Mouse (Mus musculus) retina, postnatal 1 day (tissue): ENCODE results near the gene Zfp827.
A peak's percentile ranks its signal among the peaks of the same experiment; 100 is the strongest.

Experiments used
- DNase-seq: peaks from one replicate; pipeline ENCODE4 v3.0.0-alpha.2; 2012

The Zfp827 gene

DNA sequence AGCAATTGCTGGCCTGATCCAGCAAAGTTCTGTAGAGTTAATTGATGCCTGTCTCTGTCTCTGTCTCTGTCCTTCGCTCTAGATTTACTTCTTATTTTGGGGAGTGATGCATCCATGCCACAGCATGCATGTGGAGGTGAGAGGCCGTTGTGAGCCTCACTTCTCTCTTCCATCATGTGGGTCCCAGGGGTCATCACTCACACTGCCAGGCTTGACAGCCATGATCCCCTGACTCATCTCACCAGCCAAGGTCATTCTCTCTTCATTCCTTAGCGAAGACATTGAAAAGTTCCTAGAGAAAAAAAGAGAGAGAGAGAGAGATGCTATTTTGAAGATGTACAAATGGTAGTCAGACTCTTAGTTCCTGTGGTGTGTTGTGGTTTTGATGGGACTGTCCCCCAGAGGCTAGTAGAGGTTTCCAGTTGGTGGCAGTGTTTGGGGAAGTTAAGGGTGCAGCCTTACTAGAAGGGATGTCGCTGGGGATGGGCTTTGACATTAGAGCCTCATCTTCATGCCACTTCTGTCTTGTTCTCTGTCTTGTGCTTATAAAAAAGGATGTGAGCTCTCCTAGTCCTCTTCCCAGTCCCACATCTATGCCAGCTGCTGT lies 133.0 kb downstream of the Zfp827 start:
- DNase-seq, result no peak

DNA sequence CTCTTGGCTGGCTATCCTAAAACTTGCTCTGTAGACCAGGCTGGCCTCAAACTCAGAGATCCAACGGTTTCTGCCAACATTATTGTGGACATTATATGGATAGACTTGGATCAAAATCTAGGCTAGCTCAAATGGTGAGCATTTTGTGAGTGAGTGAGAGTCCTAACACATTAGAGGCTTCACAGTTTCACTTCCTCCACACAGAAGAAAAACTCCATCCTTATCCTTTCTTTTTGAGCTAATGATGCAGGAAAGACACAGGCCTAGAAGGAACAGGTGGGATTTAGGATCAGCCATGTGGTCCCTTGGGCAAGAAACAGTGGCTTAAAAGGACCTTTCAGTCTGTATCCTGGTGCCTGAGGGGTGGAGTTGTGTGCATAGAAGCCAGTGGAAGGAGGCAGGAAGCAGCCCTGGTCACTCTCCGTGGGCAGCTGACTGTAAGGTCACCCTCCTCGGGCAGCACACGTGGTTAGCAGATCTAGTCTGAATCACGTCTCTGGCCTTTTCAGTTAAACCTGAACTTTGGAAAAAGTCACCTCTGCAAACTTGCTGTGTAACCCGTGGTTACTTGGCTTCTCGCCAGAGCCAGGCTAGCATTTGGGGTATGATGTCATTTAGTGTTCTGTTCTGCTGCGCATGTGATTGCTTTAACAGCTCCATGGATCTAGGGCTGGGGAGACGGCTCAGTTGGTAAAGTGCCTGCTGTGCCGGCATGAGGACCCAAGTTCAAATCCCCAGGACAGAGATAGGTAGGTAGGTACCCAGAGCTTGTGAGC lies 134.5 kb downstream of the Zfp827 start:
- DNase-seq, result peak; percentile 50

GRCm38 (mm10) chr8:79164336-79164735 lies 136.1 kb downstream of the Zfp827 start:
- DNase-seq, result peak; percentile 24

GRCm38 (mm10) chr8:79165276-79165675 lies 137.0 kb downstream of the Zfp827 start:
- DNase-seq, result no peak

- no peak for DNase-seq
Observed at GRCm38 (mm10) chr8:79173606-79174005, 145.4 kb downstream of the Zfp827 start.

- DNase-seq, result no peak
Observed at GRCm38 (mm10) chr8:79175991-79176390, 147.8 kb downstream of the Zfp827 start.

- DNase-seq, result no peak
Observed at GRCm38 (mm10) chr8:79179678-79180077, 151.4 kb downstream of the Zfp827 start.

- no peak for DNase-seq
Observed at GRCm38 (mm10) chr8:79185488-79185887, 157.3 kb downstream of the Zfp827 start.

GRCm38 (mm10) chr8:79190071-79190470 lies 161.8 kb downstream of the Zfp827 start:
- no peak for DNase-seq

DNA sequence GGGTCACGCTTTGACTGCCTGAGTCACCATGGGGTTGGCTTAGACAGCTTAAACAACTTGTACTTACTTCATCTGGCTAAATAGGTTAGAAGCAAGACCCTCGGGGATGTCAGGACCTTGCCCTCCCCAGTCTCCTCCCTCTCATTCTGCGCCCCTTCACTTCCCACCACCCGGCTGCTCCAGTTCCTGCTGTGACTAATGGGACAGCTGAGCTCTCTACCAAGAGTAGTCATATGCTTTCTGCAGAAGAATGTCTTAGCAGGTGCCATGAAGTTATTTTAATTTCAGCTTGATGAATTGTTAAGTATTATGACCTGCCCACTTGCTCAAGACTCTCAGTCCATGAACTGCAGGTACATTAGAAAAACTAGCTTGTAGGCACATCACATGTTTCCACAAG lies 168.2 kb downstream of the Zfp827 start:
- no peak for DNase-seq

DNA sequence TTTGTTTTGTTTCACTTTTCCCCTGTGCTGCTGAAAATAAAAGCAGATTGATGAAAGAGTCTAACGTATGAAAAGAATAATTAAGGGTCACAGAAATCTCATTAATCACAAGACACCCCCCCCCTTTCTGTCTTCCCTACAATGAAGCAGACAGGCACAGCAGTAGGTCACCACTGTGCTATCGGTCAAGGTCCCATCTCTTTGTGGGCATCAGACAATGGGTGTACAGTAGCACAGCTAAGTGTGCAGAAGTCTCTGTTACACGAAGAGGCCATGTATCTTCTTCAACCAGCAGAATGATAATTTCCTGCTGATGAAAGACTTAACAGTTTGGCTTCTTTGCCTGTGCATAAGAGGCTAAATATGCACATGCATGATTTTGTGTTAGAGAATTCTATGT lies 170.4 kb downstream of the Zfp827 start:
- peak; percentile 46 for DNase-seq

DNA sequence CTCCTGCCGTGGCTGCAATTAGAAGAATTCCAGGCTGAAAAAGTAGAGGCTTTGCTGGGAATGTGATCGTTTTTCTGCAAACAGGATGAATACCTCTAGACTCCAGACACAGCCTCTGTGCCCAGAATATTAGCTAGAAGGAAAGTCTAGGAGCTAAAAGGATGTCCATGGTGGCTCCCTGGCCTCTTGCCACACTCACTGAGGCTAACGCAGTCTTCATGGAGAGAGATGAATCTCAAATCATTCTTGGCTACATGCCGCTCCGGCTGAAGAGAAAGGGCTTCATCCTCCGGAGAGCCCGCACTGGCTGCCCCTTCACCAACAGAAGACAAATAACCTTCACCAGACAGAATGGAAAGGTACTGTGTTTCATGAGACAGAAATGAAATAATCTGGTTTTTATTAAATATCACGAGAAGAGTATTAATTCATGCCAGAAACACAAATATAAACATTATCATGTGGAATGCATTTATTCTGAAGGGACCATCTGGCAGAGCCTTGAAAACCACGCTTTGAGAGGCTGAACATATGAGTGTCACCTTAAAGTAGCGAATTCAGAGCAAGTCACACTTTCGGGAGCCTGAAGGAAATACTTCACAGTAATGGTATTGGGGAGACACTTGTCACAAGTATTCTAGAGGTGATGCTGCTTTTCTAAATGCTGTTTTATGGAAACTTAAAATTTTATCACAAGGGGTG lies 173.4 kb downstream of the Zfp827 start:
- DNase-seq, result no peak

GRCm38 (mm10) chr8:79206895-79207294 lies 178.7 kb downstream of the Zfp827 start:
- no peak for DNase-seq

DNA sequence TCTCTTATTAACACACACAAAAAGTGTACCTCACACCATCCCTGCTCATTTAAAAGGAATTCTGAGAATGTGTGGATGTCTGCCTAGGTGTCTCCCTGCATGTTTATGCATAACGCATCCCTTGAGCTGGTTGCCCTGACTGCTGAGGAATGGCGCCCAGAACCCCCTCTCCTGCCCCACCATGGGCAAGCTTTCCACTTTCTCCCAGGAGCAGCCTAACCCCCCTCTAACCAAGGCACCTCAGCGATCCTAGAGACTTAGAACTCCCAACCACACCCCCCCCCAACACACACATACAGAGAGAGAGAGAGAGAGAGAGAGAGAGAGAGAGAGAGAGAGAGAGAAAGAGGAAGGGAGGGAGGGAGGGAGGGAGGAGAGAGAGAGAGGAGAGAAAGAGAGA lies 179.9 kb downstream of the Zfp827 start:
- no peak for DNase-seq

DNA sequence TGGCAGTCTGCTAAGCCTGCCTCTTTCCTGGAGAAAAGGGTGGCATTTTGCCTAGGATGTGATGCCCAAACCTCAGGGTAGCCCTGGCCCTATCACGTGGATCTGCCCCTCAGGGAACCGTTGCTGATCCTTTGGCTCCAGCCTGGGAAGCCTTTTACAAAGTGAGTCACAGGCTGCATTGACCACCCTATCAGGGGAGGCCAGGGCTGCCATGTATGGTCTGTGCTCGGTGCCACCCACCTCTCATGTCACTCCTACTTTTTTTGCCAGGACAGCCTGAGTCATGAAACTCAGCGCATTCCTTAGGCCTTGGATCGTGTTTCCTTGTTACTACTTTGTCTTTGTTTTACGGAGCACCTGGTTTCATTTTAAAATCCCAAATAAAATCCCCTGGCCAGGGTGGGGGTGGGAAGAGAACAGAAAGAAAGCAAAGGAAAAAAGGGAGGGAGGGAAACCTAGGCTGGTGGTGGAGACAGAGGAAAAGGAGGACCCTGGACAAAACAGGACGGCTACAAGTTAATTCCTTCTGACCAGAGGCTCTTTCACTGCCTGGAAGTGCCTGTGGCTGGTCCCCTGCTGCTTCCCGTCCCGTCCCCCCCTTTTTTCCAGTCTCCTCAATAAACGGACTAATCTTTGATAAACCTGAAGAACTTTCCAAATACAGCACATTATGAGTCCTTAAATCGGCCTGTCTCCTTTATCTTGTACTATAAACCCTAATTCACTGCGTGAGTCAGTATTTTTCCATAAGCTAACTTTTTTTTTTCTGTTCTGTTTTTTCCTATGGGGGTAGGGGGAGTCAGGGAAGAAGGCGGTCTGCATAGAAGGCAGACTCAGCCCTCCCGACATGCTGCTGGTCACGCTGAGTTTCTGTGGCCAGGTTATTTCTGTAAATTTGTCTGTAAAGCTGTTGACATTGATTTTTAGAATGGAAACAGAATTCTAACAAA lies 180.7 kb downstream of the Zfp827 start:
- peak; percentile 60 for DNase-seq

DNA sequence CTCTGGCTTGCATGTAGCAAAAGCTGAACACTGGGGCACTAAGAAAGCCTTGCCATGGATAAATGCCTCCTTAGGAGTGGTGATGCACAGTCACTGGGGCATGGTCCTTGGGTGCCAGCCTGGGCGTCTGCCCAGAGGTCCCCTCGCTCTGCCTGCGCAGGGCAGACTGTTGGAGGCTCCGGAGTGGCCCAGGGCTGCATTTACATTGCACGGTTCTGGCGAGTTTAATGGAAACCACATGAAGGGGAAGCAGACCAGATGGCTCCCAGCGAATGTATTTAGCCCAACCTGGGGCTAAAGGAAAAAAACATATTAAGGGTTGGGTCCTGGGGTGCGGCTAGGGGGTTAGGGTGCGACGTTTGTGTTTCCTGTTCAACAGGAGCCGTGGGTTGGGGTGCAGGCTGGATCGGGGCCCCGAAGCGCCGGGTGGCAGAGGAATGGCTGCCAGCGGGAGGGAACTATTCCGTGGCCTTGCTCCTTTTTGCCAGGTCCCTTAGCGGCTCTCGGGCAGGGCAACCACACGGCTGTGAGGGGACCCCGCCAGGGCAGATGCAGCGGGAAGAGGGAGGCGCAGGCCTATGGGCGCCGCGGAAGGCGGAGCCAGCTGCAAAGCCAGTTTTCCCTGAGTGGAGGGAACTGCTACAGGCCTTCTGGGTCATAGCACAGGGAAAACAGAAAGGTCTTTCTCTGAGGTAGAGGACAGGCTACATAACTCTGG lies 181.6 kb downstream of the Zfp827 start:
- DNase-seq, result peak; percentile 77

GRCm38 (mm10) chr8:79211630-79212029 lies 183.4 kb downstream of the Zfp827 start:
- DNase-seq, result peak; percentile 15

DNA sequence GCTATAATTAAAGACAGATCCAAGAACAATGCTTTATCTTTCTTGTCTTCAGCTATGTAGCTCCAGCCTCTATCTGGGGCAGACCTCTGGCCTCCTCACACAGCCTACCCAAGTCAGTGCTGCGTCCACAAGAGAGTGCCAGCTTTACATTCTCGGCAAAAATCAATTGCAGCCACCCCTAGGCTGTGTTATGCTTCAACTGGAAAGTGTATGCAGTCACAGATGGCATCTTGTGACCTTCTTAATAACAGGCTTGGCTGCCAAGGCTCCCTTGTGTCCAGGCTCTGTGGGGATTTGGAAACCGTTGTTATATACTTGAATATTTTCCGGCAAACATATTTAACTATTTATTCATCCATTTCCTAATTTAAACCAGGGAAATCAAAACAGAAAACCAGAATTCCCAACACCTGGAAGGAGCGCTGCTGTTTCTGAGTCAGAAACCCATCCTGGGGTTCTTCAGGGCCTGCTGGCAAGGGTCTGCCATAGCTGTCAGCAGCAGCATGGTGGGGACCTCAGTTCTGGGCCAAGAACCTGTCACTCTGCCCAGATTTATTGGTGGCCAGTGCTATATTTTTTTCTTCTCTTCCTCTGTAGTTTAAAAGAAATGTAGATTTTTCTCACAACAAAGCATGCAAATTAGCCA lies 194.0 kb downstream of the Zfp827 start:
- DNase-seq, result peak; percentile 15

DNA sequence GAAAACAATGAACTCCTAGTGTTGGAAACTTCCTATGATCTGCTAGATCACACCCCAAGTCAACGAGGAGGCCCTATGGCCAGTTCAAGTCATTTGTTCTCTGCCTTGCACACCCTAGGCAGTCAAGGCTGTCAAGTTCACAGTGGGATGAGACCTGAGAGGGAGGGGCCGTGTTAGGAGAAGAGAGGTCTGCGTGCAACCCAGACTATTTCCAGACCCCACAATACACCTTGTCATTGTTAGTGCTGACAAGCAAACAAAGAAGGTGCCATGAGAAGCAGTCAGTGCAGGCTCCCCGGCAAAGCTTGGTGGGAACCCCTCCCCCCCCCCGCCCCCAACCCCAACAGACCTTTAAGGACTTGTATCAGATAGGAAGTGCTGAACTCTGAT lies 194.5 kb downstream of the Zfp827 start:
- DNase-seq, result no peak

DNA sequence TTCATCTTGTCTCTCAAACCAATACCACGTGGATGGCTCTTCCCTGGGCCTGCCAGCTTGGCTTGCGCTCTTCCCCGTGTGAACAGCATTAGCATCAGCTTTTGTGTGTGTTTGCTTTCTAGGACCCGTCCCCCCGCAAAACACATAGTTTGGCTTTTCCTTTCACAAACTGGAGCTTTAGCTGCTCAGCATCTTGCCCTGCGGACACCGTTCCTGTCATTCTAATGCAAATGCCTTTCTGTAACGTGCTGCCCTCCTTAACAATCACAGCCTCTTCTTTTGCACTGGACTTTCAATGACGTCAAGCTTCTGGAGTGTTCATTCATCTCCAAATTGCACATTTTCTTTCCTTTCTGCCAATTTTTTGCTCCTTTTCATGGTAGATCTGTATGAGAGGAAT lies 196.1 kb downstream of the Zfp827 start:
- DNase-seq, result no peak

GRCm38 (mm10) chr8:79225586-79225985 lies 197.3 kb downstream of the Zfp827 start:
- no peak for DNase-seq

DNA sequence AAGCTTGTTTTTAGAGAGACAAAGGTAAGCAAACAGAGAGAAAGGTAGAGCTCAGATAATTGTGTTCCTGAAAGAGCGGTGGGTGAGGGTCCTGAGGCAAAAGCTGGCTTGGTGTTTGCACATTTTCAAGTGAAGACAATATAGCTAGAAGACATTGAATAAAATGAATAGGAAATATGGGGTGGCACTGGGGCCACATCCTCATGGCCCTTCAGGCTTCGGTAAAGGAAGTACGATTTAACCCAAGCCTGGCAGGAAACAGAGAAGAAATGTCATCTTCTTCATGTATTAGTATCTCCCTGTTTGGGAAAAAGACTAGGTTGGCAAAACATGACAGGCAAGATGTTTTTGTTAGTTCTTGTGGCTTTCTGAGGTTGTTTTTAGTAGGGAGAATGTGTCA lies 197.8 kb downstream of the Zfp827 start:
- DNase-seq, result no peak
